Mouse (Mus musculus): ENCODE measurements around the gene Ifrd2. TPM values are rescaled to one million over a fixed set of nuclear protein-coding genes. Genes with fewer than 3 reads are reported as not detected.

The Ifrd2 gene
- polyA plus RNA-seq (2012; rRNA removed) = 24.6 and 30.0 TPM in 2 replicates

GRCm38 (mm10) chr9:107586974-107587832 is at the start of gene Ifrd2:
Gene Ifrd2 (plus strand): TSS chr9:107587642.

DNA sequence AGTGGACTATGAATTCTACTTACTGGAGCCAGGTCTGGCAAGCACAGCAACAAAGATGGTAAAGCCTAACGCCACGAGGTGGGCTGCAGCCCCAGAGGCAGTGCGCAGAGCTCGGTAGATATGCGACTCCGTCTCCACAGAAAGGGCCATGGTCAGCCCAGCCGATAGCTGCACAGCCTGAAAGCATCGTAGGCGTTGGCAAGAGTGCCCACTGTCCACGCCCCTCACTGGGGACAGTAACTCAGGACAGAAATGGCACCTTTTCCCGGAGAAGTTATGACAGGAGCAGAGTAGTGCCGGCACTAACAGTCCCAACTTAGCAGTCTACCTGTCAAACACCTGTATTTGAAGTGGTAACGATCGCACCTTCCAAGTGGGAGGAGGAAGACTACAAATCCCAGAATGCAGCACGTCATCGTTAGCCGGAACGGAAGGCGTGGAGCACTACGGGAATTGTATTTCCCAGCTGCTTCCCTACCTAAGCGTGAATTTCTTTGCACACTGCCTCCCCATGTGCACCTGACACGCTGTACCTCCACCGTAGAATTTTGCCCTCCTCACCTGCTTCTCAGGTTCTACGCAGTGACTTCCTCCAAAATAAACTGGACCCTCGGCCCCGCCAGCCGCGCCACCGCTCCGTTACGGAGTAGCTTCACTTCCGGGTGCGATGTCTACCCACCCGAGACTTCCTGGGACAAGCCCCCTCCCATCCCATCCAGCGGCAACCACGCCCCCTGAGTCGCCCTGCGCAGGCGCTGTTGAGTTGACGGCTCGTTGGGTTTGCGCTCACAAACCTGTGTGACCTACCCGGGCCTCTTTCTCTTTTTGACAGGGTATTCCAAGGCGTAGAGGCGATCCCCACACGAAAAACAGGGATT is 45.7 kb upstream of the Ifrd2 start, which contains the start of the genes Cyb561d2 and Nprl2:
TSS of gene Cyb561d2 (minus strand) at position 720 of the 878 bp plus-strand sequence.
TSS of gene Nprl2 (plus strand) at position 753 of the 878 bp plus-strand sequence.

DNA sequence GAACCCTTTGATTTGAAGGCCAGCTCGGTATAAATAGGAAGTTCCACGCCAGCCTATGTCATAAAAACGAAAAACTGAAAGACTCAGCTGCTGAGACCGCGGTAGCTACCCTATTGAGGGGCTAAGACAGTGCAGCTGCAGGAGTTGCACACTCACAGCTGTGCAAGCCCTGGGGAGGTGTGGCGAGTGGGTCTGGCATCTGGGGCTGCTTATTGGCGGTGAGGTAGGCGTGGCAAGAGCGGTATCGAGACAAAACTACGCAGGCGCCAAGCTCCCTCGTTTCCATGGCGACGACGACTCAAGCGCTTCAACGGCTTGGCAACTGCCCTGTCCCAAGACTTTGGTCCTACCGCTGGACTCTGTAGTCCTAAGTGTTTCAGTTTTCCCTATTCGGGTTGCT is 40.4 kb upstream of the Ifrd2 start, which contains the start of gene Zmynd10:
TSS of gene Zmynd10 (plus strand) at position 273 of the 400 bp plus-strand sequence.

DNA sequence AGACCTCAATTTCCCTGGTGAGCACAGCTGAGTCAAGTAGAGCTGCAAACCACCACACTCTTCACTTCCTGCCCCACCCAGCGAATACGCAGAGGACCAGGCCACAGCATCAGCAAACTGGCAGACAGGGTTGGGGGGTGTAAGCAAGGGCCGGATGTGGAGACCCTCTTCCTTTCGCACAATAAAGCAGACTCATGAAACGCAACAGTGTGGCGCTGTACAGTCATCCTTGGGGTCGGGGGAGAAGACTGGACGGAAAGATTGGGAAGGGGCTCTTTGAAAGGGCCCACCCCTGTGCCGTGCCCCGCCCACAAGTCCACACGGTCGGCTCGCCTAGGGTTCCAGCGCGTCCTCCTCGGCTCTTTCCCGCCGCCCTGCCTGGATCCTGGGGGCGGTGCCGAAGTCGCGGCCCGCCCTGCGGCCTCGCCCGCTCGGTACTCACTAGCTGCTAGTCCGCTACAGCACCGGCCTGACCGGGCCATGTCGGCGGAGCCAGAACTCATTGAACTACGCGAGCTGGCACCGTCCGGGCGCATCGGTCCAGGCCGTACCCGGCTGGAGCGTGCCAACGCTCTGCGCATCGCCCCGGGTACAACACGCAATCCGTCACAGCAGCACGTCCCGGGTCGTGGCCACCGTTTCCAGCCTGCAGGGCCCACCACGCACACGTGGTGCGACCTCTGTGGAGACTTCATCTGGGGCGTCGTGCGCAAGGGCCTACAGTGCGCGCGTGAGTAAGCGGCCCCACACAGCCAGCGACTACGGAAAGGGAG is 36.1 kb upstream of the Ifrd2 start, which contains the start of gene Rassf1:
TSS of gene Rassf1 (plus strand) at position 439 of the 773 bp plus-strand sequence.

DNA sequence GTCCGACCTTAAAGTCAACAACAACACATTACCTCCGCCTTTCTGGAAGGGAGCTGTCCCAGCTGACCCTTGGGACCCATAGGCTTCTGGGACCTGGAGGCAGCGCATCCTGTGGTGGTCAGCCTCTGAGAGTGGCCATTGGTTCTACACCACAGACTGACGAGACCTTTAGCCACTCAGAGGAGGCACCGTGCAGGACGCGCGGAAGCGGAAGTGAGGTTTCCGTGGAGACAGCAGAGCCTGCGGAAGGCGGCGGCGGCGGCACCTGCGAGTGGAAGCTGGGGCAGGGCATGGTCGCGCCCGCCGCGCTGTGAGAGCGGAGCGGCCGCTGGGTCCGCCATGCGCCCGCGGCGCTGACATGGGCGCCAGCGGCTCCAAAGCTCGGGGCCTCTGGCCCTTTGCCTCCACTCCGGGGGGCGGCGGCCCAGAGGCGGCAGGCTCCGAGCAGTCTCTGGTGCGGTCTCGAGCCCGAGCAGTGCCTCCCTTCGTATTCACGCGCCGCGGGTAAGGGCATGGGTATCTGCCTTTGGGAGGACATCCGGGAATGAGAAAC is 24.3 kb upstream of the Ifrd2 start, which contains the start of gene Tusc2:
TSS of gene Tusc2 (plus strand) at position 227 of the 553 bp plus-strand sequence.

DNA sequence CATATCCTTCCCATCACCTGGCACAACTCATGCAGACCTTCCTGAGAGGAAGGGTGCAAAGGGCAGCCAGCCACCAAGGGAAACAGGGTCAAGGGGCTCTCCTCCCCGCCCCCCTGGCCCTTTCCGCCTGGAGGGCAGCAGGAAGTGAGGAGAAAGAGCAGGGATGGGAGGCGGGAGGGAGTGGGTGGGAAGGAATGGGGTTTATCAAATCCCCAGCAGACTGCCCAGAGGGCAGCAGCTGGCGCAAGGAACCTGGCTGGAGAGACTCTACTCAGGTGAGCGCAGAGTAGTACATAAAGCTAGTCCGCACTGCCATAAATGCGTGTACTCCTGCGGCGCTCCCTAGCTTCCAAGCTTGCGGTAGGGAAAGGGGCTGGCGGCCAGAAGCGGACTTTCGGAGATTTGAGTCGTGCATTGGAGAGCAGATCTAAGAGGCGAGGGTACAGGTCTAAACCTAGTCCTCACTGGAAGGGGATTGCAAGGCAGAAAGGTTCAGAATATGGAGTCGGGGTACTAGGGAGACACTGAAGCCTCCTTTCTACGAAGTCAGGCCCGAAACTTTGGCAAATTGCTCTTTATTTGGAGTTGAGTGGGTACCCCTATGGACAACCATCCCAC is 19.6 kb upstream of the Ifrd2 start, which contains the start of gene Hyal2:
TSS of gene Hyal2 (plus strand) at position 244 of the 618 bp plus-strand sequence.

GRCm38 (mm10) chr9:107576357-107577107 is 10.9 kb upstream of the Ifrd2 start, which contains the start of gene Hyal1:
Gene Hyal1 (plus strand): TSS chr9:107576927.

GRCm38 (mm10) chr9:107578587-107578986 is 8.9 kb upstream of the Ifrd2 start, which contains the start of gene Naa80:
Gene Naa80 (plus strand): TSS chr9:107578887.

DNA sequence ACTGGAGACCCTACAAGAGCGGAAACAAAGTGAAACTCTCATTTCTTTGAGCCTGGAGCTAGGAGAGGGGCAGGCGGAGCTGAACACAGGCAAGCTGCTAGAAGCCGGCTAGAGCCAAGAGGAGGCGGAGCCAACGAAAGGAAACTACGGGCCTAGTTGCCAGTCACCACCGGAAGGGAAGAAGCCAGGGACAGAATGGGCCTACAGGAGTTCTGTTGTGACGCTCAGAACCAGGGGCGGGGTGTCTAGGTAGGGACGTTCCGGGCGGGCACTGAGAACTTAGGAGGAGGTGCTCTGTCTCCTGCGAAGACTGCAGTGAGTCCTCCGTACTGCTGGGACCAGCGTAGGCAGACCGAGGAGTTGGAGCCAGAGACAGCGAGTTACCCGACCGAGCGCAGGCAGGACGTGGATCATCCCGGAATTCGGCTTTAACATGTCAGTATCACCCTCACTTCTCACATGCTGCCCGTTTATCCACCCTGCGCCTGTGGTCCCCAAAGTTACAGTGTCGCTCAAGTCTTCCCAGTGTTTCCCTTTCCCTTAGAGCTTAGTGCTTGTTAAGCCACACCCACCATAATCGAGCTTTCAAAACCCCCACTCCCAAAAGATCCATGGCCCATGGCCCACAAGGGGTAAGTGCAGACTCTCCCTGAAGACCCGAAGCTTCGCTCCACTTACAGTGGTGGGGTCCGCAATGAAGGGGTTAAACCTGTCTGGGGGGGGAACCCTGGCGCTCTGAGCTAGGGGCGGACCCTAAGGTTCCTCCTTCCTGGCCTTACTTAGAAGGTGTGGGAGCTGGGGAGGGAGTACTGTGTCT is 6.7 kb upstream of the Ifrd2 start, which contains the start of gene Hyal3:
TSS of gene Hyal3 (plus strand) at position 318 of the 817 bp plus-strand sequence.

DNA sequence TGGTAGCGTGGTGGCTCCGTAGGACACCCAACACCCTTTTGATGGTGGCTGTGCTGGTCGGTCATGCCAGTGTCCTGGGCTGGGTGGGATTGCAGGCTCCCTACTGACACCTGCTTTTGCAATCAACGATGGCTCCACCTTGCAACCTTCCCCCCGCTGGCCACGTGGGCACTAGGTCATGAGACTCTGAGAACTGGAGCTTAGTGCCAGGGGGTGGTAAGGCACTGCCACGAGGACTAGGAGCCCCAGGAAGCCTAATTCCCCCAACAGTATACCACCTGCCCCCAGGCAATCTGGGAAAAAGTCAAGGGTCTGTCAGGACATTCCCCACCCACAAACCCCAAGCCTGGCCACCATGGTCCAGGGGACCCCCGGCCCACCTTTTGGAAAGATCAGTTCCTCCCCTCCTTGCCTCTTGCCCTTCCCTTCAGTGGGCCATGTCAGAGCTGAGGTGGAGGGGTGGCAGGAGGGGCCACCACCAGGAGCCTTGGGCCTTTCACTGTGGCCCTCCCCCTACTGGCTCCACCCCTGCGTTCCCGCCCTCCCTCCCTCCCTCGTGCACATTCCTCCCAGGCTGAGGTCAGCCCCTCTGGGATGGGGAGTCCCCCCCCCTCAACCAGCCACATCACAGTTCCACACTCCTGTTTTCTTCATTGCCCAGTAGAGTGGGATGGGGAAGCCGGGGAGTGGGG is 21.4 kb downstream of the Ifrd2 start, which contains the start of gene Sema3b:
TSS of gene Sema3b (minus strand) at position 489 of the 692 bp plus-strand sequence.

DNA sequence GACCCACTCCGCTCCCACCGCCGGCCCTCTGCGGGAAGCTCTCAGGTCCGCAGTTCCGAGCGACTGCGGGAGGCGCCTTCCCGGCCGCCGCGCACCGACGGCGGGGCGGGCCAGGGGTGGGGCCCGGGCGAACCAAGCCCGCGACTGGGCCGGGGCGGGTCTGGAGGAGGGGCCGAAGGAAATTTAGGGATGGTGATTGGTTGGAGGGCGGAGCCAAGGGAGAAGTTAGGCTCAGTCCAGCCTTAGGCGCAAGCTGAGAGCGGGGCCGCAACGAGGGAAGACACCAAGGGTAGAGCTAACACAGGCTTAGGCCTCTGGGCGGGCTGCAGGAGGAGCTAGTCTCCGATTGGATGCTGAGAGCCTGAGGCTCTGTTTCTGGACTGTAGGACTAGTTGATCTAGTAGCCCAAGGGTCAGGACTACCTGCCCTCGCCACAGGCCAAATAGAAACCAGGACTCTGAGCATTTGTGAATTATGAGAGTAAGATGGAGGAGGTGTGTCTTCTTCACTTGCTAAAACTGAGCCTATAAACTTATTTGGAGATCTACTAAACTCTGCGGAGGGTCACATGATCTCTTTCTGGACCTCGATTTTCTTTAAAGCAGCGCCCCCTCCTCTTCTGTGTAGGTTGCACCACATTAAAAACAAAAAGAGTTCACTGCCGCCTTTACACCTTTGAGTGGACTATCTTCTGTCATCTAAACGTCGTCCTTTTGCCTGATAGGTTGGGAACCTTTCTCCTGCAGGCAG is 48.0 kb downstream of the Ifrd2 start, which contains the start of gene Gnai2:
TSS of gene Gnai2 (minus strand) at position 89 of the 750 bp plus-strand sequence.

Other genes with a start within 250 kb of the Ifrd2 start
- 31.8 and 32.4 TPM in 2 replicates for gene Hemk1, start 249.3 kb upstream of the Ifrd2 start, polyA plus RNA-seq (2012; rRNA removed)
- 5.8 and 6.4 TPM in 2 replicates for gene 6430571L13Rik, start 247.0 kb upstream of the Ifrd2 start, polyA plus RNA-seq (2012; rRNA removed)
- gene Cacna2d2, start 188.0 kb upstream of the Ifrd2 start, polyA plus RNA-seq (2012; rRNA removed) = 82.6 and 102 TPM in 2 replicates
- 32.8 and 33.5 TPM in 2 replicates for gene Tmem115, start 53.7 kb upstream of the Ifrd2 start, polyA plus RNA-seq (2012; rRNA removed)
- gene Cyb561d2, start 45.4 kb upstream of the Ifrd2 start, polyA plus RNA-seq (2012; rRNA removed) = 27.6 and 30.1 TPM in 2 replicates
- 78.8 and 83.5 TPM in 2 replicates for gene Nprl2, start 45.4 kb upstream of the Ifrd2 start, polyA plus RNA-seq (2012; rRNA removed)
- gene Zmynd10, start 40.3 kb upstream of the Ifrd2 start, polyA plus RNA-seq (2012; rRNA removed) = 5.8 and 7.0 TPM in 2 replicates
- gene Rassf1, start 36.1 kb upstream of the Ifrd2 start, polyA plus RNA-seq (2012; rRNA removed) = 34.2 and 44.6 TPM in 2 replicates
- gene Tusc2, start 24.4 kb upstream of the Ifrd2 start, polyA plus RNA-seq (2012; rRNA removed) = 78.2 and 82.7 TPM in 2 replicates
- gene Hyal2, start 19.7 kb upstream of the Ifrd2 start, polyA plus RNA-seq (2012; rRNA removed) = 62.7 and 63.0 TPM in 2 replicates
- 4.3 and 4.8 TPM in 2 replicates for gene Hyal1, start 10.7 kb upstream of the Ifrd2 start, polyA plus RNA-seq (2012; rRNA removed)
- gene Naa80, start 8.8 kb upstream of the Ifrd2 start, polyA plus RNA-seq (2012; rRNA removed) = 26.0 and 30.3 TPM in 2 replicates
- gene Hyal3, start 6.8 kb upstream of the Ifrd2 start, polyA plus RNA-seq (2012; rRNA removed) = 1.2 and 1.3 TPM in 2 replicates
- 5.2 and 9.8 TPM in 2 replicates for gene Sema3b, start 21.6 kb downstream of the Ifrd2 start, polyA plus RNA-seq (2012; rRNA removed)
- gene Gnai2, start 47.7 kb downstream of the Ifrd2 start, polyA plus RNA-seq (2012; rRNA removed) = 454 and 485 TPM in 2 replicates
- 60.5 and 67.7 TPM in 2 replicates for gene Slc38a3, start 81.9 kb downstream of the Ifrd2 start, polyA plus RNA-seq (2012; rRNA removed)
- gene Gnat1, start 92.1 kb downstream of the Ifrd2 start, polyA plus RNA-seq (2012; rRNA removed) = 0.13 and 0.43 TPM in 2 replicates
- 112 and 151 TPM in 2 replicates for gene Sema3f, start 122.8 kb downstream of the Ifrd2 start, polyA plus RNA-seq (2012; rRNA removed)
- 205 and 224 TPM in 2 replicates for gene Rbm5, start 183.4 kb downstream of the Ifrd2 start, polyA plus RNA-seq (2012; rRNA removed)

Data from central nervous system, embryonic 14 days (tissue).